Mouse (Mus musculus) spleen, adult 2 months (tissue): Measurements from ENCODE around the gene Capn13. TPM values are rescaled to one million over a fixed set of nuclear protein-coding genes. Genes with fewer than 3 reads are reported as not detected.
A peak's percentile ranks its signal among the peaks of the same experiment; 100 is the strongest.

ENCODE experiments used
- DNase-seq, 2 experiments: peaks; one replicate each; pipeline versions ENCODE4 v3.0.0 to v3.0.0-alpha.2; 2012 to 2021; ENCODE audit warnings: low spot score in 2 of 2, low read depth in 1 of 2
- H3K27ac ChIP-seq: fragments of 200-500 bp; 2 replicates; pipeline ENCODE4 v1.5.1; 2012; ENCODE audit warnings: low read length, inconsistent platforms; ENCODE audit not compliant: insufficient read depth
- H3K27me3 ChIP-seq: fragments of 200-500 bp; 2 replicates; pipeline ENCODE4 v1.6.1; 2012; ENCODE audit warnings: mild to moderate bottlenecking, moderate library complexity, low read length, inconsistent platforms; ENCODE audit not compliant: control insufficient read depth, insufficient read depth
- H3K36me3 ChIP-seq: fragments of 200-500 bp; 2 replicates; pipeline ENCODE4 v1.6.1; 2012; ENCODE audit warnings: mild to moderate bottlenecking, low read length, inconsistent platforms; ENCODE audit not compliant: control insufficient read depth, insufficient read depth
- H3K4me1 ChIP-seq: fragments of 200-500 bp; 2 replicates; pipeline ENCODE4 v1.6.1; 2011; ENCODE audit warnings: inconsistent platforms; ENCODE audit not compliant: control insufficient read depth, insufficient read depth, insufficient read length
- H3K4me3 ChIP-seq: fragments of 200-500 bp; 2 replicates; pipeline ENCODE4 v1.5.1; 2011; ENCODE audit warnings: mild to moderate bottlenecking, inconsistent platforms; ENCODE audit not compliant: insufficient read depth, insufficient read length; ENCODE audit errors: extremely low read depth
- CTCF ChIP-seq: fragments of 200-500 bp; IDR thresholded peaks from 2 replicates; pipeline ENCODE4 v1.5.1; 2011; ENCODE audit warnings: mild to moderate bottlenecking, inconsistent platforms; ENCODE audit not compliant: insufficient read depth, insufficient read length, insufficient replicate concordance; ENCODE audit errors: extremely low read depth
- POLR2A ChIP-seq: fragments of 200-500 bp; IDR thresholded peaks from 2 replicates; pipeline ENCODE4 v1.6.1; 2011; ENCODE audit warnings: low read depth, low read length, inconsistent platforms
- WGBS: fragments of 180-500 bp; shearing (Covaris S2); methylation state at CpG from one replicate; pipeline ENCODE4 v1.1.7; 2018; 5-methylcytosine and 5-hydroxymethylcytosine counted together
- polyA plus RNA-seq: library from polyadenylated mRNA; depleted of rRNA; stranded (reverse); fragments of >200 nt; gene quantifications from 2 replicates; pipeline ENCODE4 v1.2.3, GENCODE M21; 2012

The Capn13 gene
- polyA plus RNA-seq, 1 experiment, result not detected

GRCm38 (mm10) chr17:73277770-73278169, 122.9 kb downstream of the Capn13 start:
- no peak for TF ChIP-seq CTCF
- no peak for TF ChIP-seq POLR2A
- Histone ChIP-seq H3K36me3 (no peaks in the 10 kb centered on the region), H3K4me3 (no peak overlapping the region), H3K27me3 (no peaks in the 10 kb centered on the region), H3K4me1 (peaks cover 8% of the 10 kb centered on the region; the same call in 1 of the 2 replicates), H3K27ac (no peak overlapping the region)
- DNase-seq, result no peak
- 90% methylated on average over 4 of the region's 4 CpGs for WGBS

GRCm38 (mm10) chr17:73275066-73275465, 125.6 kb downstream of the Capn13 start:
- peaks cover 26% of the 10 kb centered on the region; the same call in 1 of the 2 replicates for H3K4me1 ChIP-seq
- DNase-seq, result no peak

GRCm38 (mm10) chr17:73273809-73274208, 126.9 kb downstream of the Capn13 start:
- Histone ChIP-seq H3K4me1 (peaks cover 22% of the 10 kb centered on the region; the same call in 1 of the 2 replicates), H3K36me3 (no peaks in the 10 kb centered on the region), H3K27ac (peak overlapping the region; percentile 95), H3K27me3 (no peaks in the 10 kb centered on the region), H3K4me3 (no peak overlapping the region)
- 10% methylated on average over 7 of the region's 7 CpGs for WGBS
- DNase-seq, result peak; percentile 60 to 83
- TF ChIP-seq CTCF (peak; percentile 16; the same call in 1 of the 2 replicates), POLR2A (no peak)

More at GRCm38 (mm10) chr17:73275066-73275465, 125.6 kb downstream of the Capn13 start:
- Histone ChIP-seq H3K27ac (no peak overlapping the region), H3K27me3 (no peaks in the 10 kb centered on the region), H3K4me3 (no peak overlapping the region), H3K36me3 (no peaks in the 10 kb centered on the region)
- TF ChIP-seq CTCF, result no peak
- no peak for TF ChIP-seq POLR2A
- 87% methylated on average over 10 of the region's 10 CpGs for WGBS

- Histone ChIP-seq H3K27me3 (no peaks in the 10 kb centered on the region), H3K27ac (no peak overlapping the region), H3K36me3 (no peaks in the 10 kb centered on the region), H3K4me3 (no peak overlapping the region), H3K4me1 (peaks cover 22% of the 10 kb centered on the region; the same call in 1 of the 2 replicates)
- 94% methylated on average over 7 of the region's 7 CpGs for WGBS
- TF ChIP-seq CTCF (no peak), POLR2A (no peak)
- DNase-seq, result no peak
Observed at GRCm38 (mm10) chr17:73271797-73272600, 128.7 kb downstream of the Capn13 start.

- WGBS, result 51% methylated on average over 15 of the region's 15 CpGs
Observed at GRCm38 (mm10) chr17:73270871-73271796, 129.5 kb downstream of the Capn13 start.

GRCm38 (mm10) chr17:73263077-73263501, 137.6 kb downstream of the Capn13 start:
- TF ChIP-seq CTCF, result no peak
- TF ChIP-seq POLR2A, result 0 out of 2 replicates have a peak, but pooled peaks have one; percentile 22
- H3K36me3 ChIP-seq, result no peaks in the 10 kb centered on the region
- no peak overlapping the region for H3K4me3 ChIP-seq
- H3K27ac ChIP-seq, result peak overlapping the region; percentile 1; the same call in 1 of the 2 replicates
- 9% methylated on average over 8 of the region's 8 CpGs for WGBS
- no peaks in the 10 kb centered on the region for H3K27me3 ChIP-seq
- H3K4me1 ChIP-seq, result peaks cover 22% of the 10 kb centered on the region
- peak; percentile 64 to 86 for DNase-seq

More at GRCm38 (mm10) chr17:73270871-73271796, 129.5 kb downstream of the Capn13 start:
- DNase-seq, result no peak
- H3K4me3 ChIP-seq, result no peak overlapping the region
- no peaks in the 10 kb centered on the region for H3K36me3 ChIP-seq
- peaks cover 22% of the 10 kb centered on the region; the same call in 1 of the 2 replicates for H3K4me1 ChIP-seq
- TF ChIP-seq CTCF, result no peak
- no peak for TF ChIP-seq POLR2A
- H3K27ac ChIP-seq, result peak overlapping the region; percentile 18
- H3K27me3 ChIP-seq, result no peaks in the 10 kb centered on the region
